22 mouse cellular contexts compared by ENCODE assay signal in the genomic region with DNA sequence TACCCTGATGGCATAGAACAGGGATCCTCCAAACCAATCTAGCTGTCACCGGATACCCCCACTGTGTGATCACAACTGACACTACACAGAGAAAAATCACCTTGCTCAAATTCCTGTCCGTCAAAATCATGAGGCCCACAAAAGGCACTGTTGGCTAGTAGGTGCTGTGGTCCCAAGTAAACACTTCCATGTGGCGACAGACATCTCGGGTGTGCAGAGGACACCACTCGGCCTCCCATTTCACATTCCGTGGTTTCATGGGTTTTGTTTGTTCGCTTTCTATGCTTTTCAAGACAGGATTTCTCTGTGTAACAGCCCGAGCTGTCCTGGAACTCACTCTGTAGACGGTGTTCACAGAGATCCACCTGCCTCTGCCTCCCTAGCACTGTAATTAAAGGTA.
DNase-seq lines count a peak whose midpoint lies in the region; ATAC-seq and TF ChIP-seq lines count a peak whose summit lies in the region.
"Had no signal": no experiment of that assay in that cellular context is flagged by ENCODE, and none has a peak within 500 bp of the region (broad histone marks: within the 10 kb centered on the region; RNA-seq: fewer than 3 reads in every experiment).

No protein-coding gene starts in this region.

- H3K4me3 ChIP-seq in midbrain, embryonic 11.5 days (ENCODE audit: low read depth, low read length): no peak overlapping the region
- no peak overlapping the region for H3K4me3 ChIP-seq in midbrain, postnatal 0 days (ENCODE audit: low read depth, low read length)
- H3K4me3 ChIP-seq in brown adipose tissue, adult 24 weeks (ENCODE audit: insufficient read depth, low read depth, low read length): no peak overlapping the region
- no peak overlapping the region for H3K4me3 ChIP-seq in stomach, postnatal 0 days (ENCODE audit: low read depth, low read length)
- H3K4me3 ChIP-seq in forebrain, embryonic 14.5 days (ENCODE audit: low read depth, low read length): no peak overlapping the region
- H3K4me3 ChIP-seq: embryonic facial prominence, embryonic 12.5 days; forebrain, embryonic 12.5 days; heart, embryonic 12.5 days; hindbrain, embryonic 13.5 days; intestine, embryonic 15.5 days had no signal

- whole genome bisulfite sequencing in midbrain, embryonic 11.5 days: 95% methylated on average over 9 of the region's 9 CpGs
- 97% methylated on average over 9 of the region's 9 CpGs for WGBS in midbrain, postnatal 0 days
- 93% methylated on average over 9 of the region's 9 CpGs for WGBS in stomach, postnatal 0 days
- 96% methylated on average over 9 of the region's 9 CpGs for WGBS in forebrain, embryonic 14.5 days

- intact Hi-C loops in heart, postnatal 10 days (cut with DNase I): no loop called here

- H3K36me3 ChIP-seq in midbrain, embryonic 11.5 days (ENCODE audit: control insufficient read depth, insufficient read depth, low read length): no peaks in the 10 kb centered on the region
- H3K36me3 ChIP-seq in midbrain, postnatal 0 days (ENCODE audit: insufficient read depth, low read length): no peaks in the 10 kb centered on the region
- no peaks in the 10 kb centered on the region for H3K36me3 ChIP-seq in stomach, postnatal 0 days (ENCODE audit: control insufficient read depth, insufficient read depth, low read length)
- no peaks in the 10 kb centered on the region for H3K36me3 ChIP-seq in forebrain, embryonic 14.5 days (ENCODE audit: control insufficient read depth, insufficient read depth, low read length)
- H3K36me3 ChIP-seq: embryonic facial prominence, embryonic 12.5 days; forebrain, embryonic 12.5 days; heart, embryonic 12.5 days; hindbrain, embryonic 13.5 days; intestine, embryonic 15.5 days had no signal

- H3K9ac ChIP-seq in midbrain, embryonic 11.5 days (ENCODE audit: low read length): no peak overlapping the region
- H3K9ac ChIP-seq in midbrain, postnatal 0 days (replicated peaks; ENCODE audit: low read length, poor library complexity, severe bottlenecking): no peak overlapping the region
- H3K9ac ChIP-seq in stomach, postnatal 0 days (ENCODE audit: low read length): no peak overlapping the region
- H3K9ac ChIP-seq in forebrain, embryonic 14.5 days (ENCODE audit: low read length): no peak overlapping the region
- H3K9ac ChIP-seq: embryonic facial prominence, embryonic 12.5 days; forebrain, embryonic 12.5 days; forebrain, postnatal 0 days; heart, embryonic 12.5 days; hindbrain, embryonic 13.5 days; intestine, embryonic 15.5 days had no signal

- H3K4me1 ChIP-seq in midbrain, embryonic 11.5 days (ENCODE audit: control insufficient read depth, insufficient read depth, low read length): no peaks in the 10 kb centered on the region
- H3K4me1 ChIP-seq in midbrain, postnatal 0 days (ENCODE audit: insufficient read depth, low read length): no peaks in the 10 kb centered on the region
- 0 out of 2 replicates have a peak, but pooled peaks cover 2% of the 10 kb centered on the region for H3K4me1 ChIP-seq in brown adipose tissue, adult 24 weeks (ENCODE audit: control insufficient read depth, insufficient read depth, insufficient read length, low read length)
- H3K4me1 ChIP-seq in stomach, postnatal 0 days (replicated peaks; ENCODE audit: control insufficient read depth, insufficient read depth): no peaks in the 10 kb centered on the region
- H3K4me1 ChIP-seq in forebrain, embryonic 14.5 days (ENCODE audit: control insufficient read depth, insufficient read depth, low read length): no peaks in the 10 kb centered on the region; the same call in 1 of the 2 replicates
- H3K4me1 ChIP-seq: hindbrain, embryonic 13.5 days; intestine, embryonic 15.5 days had no signal

- H3K27ac ChIP-seq in midbrain, embryonic 11.5 days (ENCODE audit: low read depth, low read length): no peak overlapping the region
- H3K27ac ChIP-seq in midbrain, postnatal 0 days (ENCODE audit: low read depth, low read length): no peak overlapping the region
- H3K27ac ChIP-seq in brown adipose tissue, adult 24 weeks (replicated peaks; ENCODE audit: low read depth, low read length): 0 out of 2 replicates have a peak overlapping the region, but pooled peaks have one; percentile 26
- H3K27ac ChIP-seq in stomach, postnatal 0 days (replicated peaks): peak overlapping the region; percentile 30; the same call in 1 of the 2 replicates
- H3K27ac ChIP-seq in forebrain, embryonic 14.5 days (ENCODE audit: low read depth, low read length): no peak overlapping the region
- H3K27ac ChIP-seq: embryonic facial prominence, embryonic 12.5 days; forebrain, embryonic 12.5 days; hindbrain, embryonic 13.5 days; hindbrain, postnatal 0 days; intestine, embryonic 15.5 days had no signal

- no peak for ATAC-seq in midbrain, embryonic 11.5 days (ENCODE audit: low FRiP score)
- no peak for ATAC-seq in midbrain, postnatal 0 days (ENCODE audit: low FRiP score)
- ATAC-seq in stomach, postnatal 0 days (ENCODE audit: low FRiP score, low TSS enrichment): no peak
- no peak for ATAC-seq in forebrain, embryonic 14.5 days
- ATAC-seq: forebrain, postnatal 0 days; hindbrain, postnatal 0 days; intestine, embryonic 15.5 days had no signal

- H3K4me2 ChIP-seq in midbrain, embryonic 11.5 days: no peak overlapping the region
- H3K4me2 ChIP-seq in midbrain, postnatal 0 days (ENCODE audit: low read depth, low read length, poor library complexity, severe bottlenecking): no peak overlapping the region
- no peak overlapping the region for H3K4me2 ChIP-seq in stomach, postnatal 0 days (replicated peaks; ENCODE audit: low read depth)
- H3K4me2 ChIP-seq in forebrain, embryonic 14.5 days (ENCODE audit: low read length): no peak overlapping the region
- H3K4me2 ChIP-seq: embryonic facial prominence, embryonic 12.5 days; forebrain, embryonic 12.5 days; heart, embryonic 12.5 days; hindbrain, embryonic 13.5 days; intestine, embryonic 15.5 days had no signal

- TF ChIP-seq EP300 in stomach, postnatal 0 days (optimal IDR thresholded peaks at IDR 0.05): no peak

- no peak for TF ChIP-seq CTCF in midbrain, postnatal 0 days (IDR thresholded peaks at IDR 0.05)
- TF ChIP-seq CTCF in stomach, postnatal 0 days (IDR thresholded peaks at IDR 0.05; ENCODE audit: low read depth): no peak

- H3K9me3 ChIP-seq in midbrain, embryonic 11.5 days (ENCODE audit: control insufficient read depth, low read length): no peaks in the 10 kb centered on the region
- H3K9me3 ChIP-seq in midbrain, postnatal 0 days (ENCODE audit: low read length): no peaks in the 10 kb centered on the region
- H3K9me3 ChIP-seq in stomach, postnatal 0 days (ENCODE audit: control insufficient read depth, low read length): no peaks in the 10 kb centered on the region
- no peaks in the 10 kb centered on the region for H3K9me3 ChIP-seq in forebrain, embryonic 14.5 days (replicated peaks; ENCODE audit: control insufficient read depth, low read length)
- H3K9me3 ChIP-seq: embryonic facial prominence, embryonic 12.5 days; forebrain, embryonic 12.5 days; heart, embryonic 12.5 days; hindbrain, embryonic 13.5 days; intestine, embryonic 15.5 days had no signal

- H3K27me3 ChIP-seq in midbrain, embryonic 11.5 days (ENCODE audit: control insufficient read depth, insufficient read depth, low read length): no peaks in the 10 kb centered on the region
- no peaks in the 10 kb centered on the region for H3K27me3 ChIP-seq in midbrain, postnatal 0 days (ENCODE audit: insufficient read depth, low read length)
- H3K27me3 ChIP-seq in stomach, postnatal 0 days (ENCODE audit: control insufficient read depth, insufficient read depth, low read length): no peaks in the 10 kb centered on the region
- no peaks in the 10 kb centered on the region for H3K27me3 ChIP-seq in forebrain, embryonic 14.5 days (replicated peaks; ENCODE audit: control insufficient read depth, insufficient read depth, low read length)
- H3K27me3 ChIP-seq: embryonic facial prominence, embryonic 12.5 days; forebrain, embryonic 12.5 days; heart, embryonic 12.5 days; hindbrain, embryonic 13.5 days; intestine, embryonic 15.5 days had no signal

- peak; percentile 79 for DNase-seq in heart, adult 11 months
- no peak for DNase-seq in heart, postnatal 10 days
- DNase-seq in midbrain, embryonic 11.5 days (ENCODE audit: low spot score, missing footprints): peak; percentile 12
- DNase-seq in midbrain, postnatal 0 days (ENCODE audit: low spot score): no peak
- DNase-seq in stomach, postnatal 0 days (ENCODE audit: low spot score): no peak
- DNase-seq in embryo, embryonic 9.5 days (ENCODE audit: extremely low spot score): no peak
- DNase-seq in forebrain, embryonic 14.5 days (ENCODE audit: low spot score): no peak
- DNase-seq: adrenal gland, postnatal 10 days; cerebellum, adult 11-12 months; cerebellum, adult 9-11 months; embryo, embryonic 11 days; forebrain, postnatal 0 days; gastrocnemius, postnatal 25 days; heart, adult 18-20 months; kidney, adult 8-10 months had no signal

Comparison
In these comparisons a context has a peak if more than half of its experiments do, and no peak if none do; other contexts are left out.
1. DNase-seq: peak in heart, adult 11 months (single experiment) and midbrain, embryonic 11.5 days (single experiment); none in heart, postnatal 10 days (0 of 2), midbrain, postnatal 0 days (single experiment), stomach, postnatal 0 days (single experiment), embryo, embryonic 9.5 days (single experiment) and forebrain, embryonic 14.5 days (single experiment).
2. H3K27ac ChIP-seq: peak in brown adipose tissue, adult 24 weeks (single experiment) and stomach, postnatal 0 days (single experiment); none in midbrain, embryonic 11.5 days (single experiment), midbrain, postnatal 0 days (single experiment) and forebrain, embryonic 14.5 days (single experiment).